Mouse (Mus musculus) heart, embryonic 14.5 days (tissue): ENCODE results near the gene Nkx6-1. TPM values are rescaled to one million over a fixed set of nuclear protein-coding genes. Genes with fewer than 3 reads are reported as not detected.

Experiments used
- ATAC-seq: fragments of 200-750 bp; cut with Nextera tagmentation; 2 replicates; pipeline ENCODE4 v1.8.0; 2017; ENCODE audit warnings: low read depth, moderate TSS enrichment; ENCODE audit not compliant: insufficient number of reproducible peaks, insufficient read depth, low FRiP score
- H3K27ac ChIP-seq, 2 experiments: fragments of 200-500 bp in 1 of 2; fragments of 300-500 bp in 1 of 2; sonication (generic) in 1 of 2; replicated peaks in 1 of 2; 2 replicates each; pipeline ENCODE4 v1.5.1; 2012 to 2014; ENCODE audit warnings: low read depth in 2 of 2, low read length in 2 of 2, control low read depth in 1 of 2, mild to moderate bottlenecking in 1 of 2, mixed read lengths in 1 of 2; ENCODE audit not compliant: control insufficient read depth in 1 of 2, insufficient read depth in 1 of 2
- H3K27me3 ChIP-seq: fragments of 300-500 bp; sonication (generic); 2 replicates; pipeline ENCODE4 v1.6.1; 2014; ENCODE audit warnings: mild to moderate bottlenecking, low read length, control low read depth; ENCODE audit not compliant: control insufficient read depth, insufficient read depth
- H3K36me3 ChIP-seq: fragments of 300-500 bp; sonication (generic); 2 replicates; pipeline ENCODE4 v1.6.1; 2014; ENCODE audit warnings: mild to moderate bottlenecking, control low read depth, low read length, mixed read lengths; ENCODE audit not compliant: control insufficient read depth, insufficient read depth
- H3K4me1 ChIP-seq, 2 experiments: fragments of 200-500 bp in 1 of 2; fragments of 300-500 bp in 1 of 2; sonication (generic) in 1 of 2; 2 replicates each; pipeline ENCODE4 v1.6.1; 2012 to 2014; ENCODE audit warnings: low read length in 2 of 2, control low read depth in 1 of 2, mixed read lengths in 1 of 2; ENCODE audit not compliant: control insufficient read depth in 2 of 2, insufficient read depth in 2 of 2
- H3K4me2 ChIP-seq: fragments of 300-500 bp; sonication (generic); 2 replicates; pipeline ENCODE4 v1.6.1; 2014; ENCODE audit warnings: mild to moderate bottlenecking, low read length
- H3K4me3 ChIP-seq, 2 experiments: fragments of 200-500 bp in 1 of 2; fragments of 300-500 bp in 1 of 2; sonication (generic) in 1 of 2; 2 replicates each; pipeline ENCODE4 v1.5.1; 2012 to 2014; ENCODE audit warnings: low read length in 2 of 2, mild to moderate bottlenecking in 2 of 2, control low read depth in 1 of 2, low read depth in 1 of 2, moderate library complexity in 1 of 2; ENCODE audit not compliant: control insufficient read depth in 1 of 2, insufficient read depth in 1 of 2
- H3K9ac ChIP-seq: fragments of 300-500 bp; sonication (generic); 2 replicates; pipeline ENCODE4 v1.6.1; 2014; ENCODE audit warnings: mild to moderate bottlenecking, low read length
- H3K9me3 ChIP-seq: fragments of 300-500 bp; sonication (generic); 2 replicates; pipeline ENCODE4 v1.6.1; 2016; ENCODE audit warnings: low read length, control low read depth; ENCODE audit not compliant: control insufficient read depth
- WGBS: fragments of 180-500 bp; shearing (Covaris S2); extraction: QIAGEN DNeasy Blood & Tissue Kit; methylation state at CpG from one replicate; pipeline ENCODE4 v1.1.7; 2014; 5-methylcytosine and 5-hydroxymethylcytosine counted together
- polyA plus RNA-seq: library from polyadenylated mRNA; unstranded; fragments of >200 nt; fragmentation: Nextera tagmentation; extraction: Ambion mirVana; gene quantifications from 2 replicates; pipeline ENCODE4 v1.2.1, GENCODE M21; 2014

Nkx6-1 gene
- polyA plus RNA-seq: 0.05 TPM in 1 of 2 replicates, not detected in the other

- Histone ChIP-seq H3K27ac (no peak within 1 kb of the TSS), H3K4me2 (peak within 1 kb of the TSS; percentile 74), H3K27me3 (peaks cover 100% of the 10 kb centered on the region), H3K9ac (no peak within 1 kb of the TSS), H3K9me3 (no peaks in the 10 kb centered on the region), H3K4me1 (peaks cover 3 to 24% of the 10 kb centered on the region in 2 experiments; a peak in 3 of 4 replicates), H3K4me3 (peak within 1 kb of the TSS; percentile 39 to 45), H3K36me3 (no peaks in the 10 kb centered on the region)
- ATAC-seq: peak; percentile 94
- 1% methylated on average over 39 of the region's 39 CpGs for WGBS
Observed at GRCm38 (mm10) chr5:101664945-101665615, at the start of gene Nkx6-1. Gene Nkx6-1 (minus strand): TSS chr5:101664996.

GRCm38 (mm10) chr5:101713064-101713613 is 48.3 kb upstream of the Nkx6-1 start:
- H3K4me2 ChIP-seq: no peak overlapping the region
- no peak overlapping the region for H3K9ac ChIP-seq
- no peak overlapping the region for H3K4me3 ChIP-seq
- H3K27me3 ChIP-seq: no peaks in the 10 kb centered on the region
- WGBS: 79% methylated on average over 6 of the region's 6 CpGs
- no peaks in the 10 kb centered on the region for H3K36me3 ChIP-seq
- no peaks in the 10 kb centered on the region for H3K9me3 ChIP-seq
- no peak for ATAC-seq
- no peaks in the 10 kb centered on the region for H3K4me1 ChIP-seq
- no peak overlapping the region for H3K27ac ChIP-seq

- no peaks in the 10 kb centered on the region for H3K4me1 ChIP-seq
- H3K4me2 ChIP-seq: peak overlapping the region; percentile 50
- WGBS: 49% methylated on average over 24 of the region's 25 CpGs
- no peaks in the 10 kb centered on the region for H3K27me3 ChIP-seq
- H3K27ac ChIP-seq: no peak overlapping the region
- no peaks in the 10 kb centered on the region for H3K36me3 ChIP-seq
- no peak for ATAC-seq
- H3K9ac ChIP-seq: 0 out of 2 replicates have a peak overlapping the region, but pooled peaks have one; percentile 38
- no peaks in the 10 kb centered on the region for H3K9me3 ChIP-seq
- H3K4me3 ChIP-seq: peak overlapping the region; percentile 26 to 29
Observed at GRCm38 (mm10) chr5:101703374-101704260, 38.8 kb upstream of the Nkx6-1 start.

GRCm38 (mm10) chr5:101702636-101703035 is 37.8 kb upstream of the Nkx6-1 start:
- no peak overlapping the region for H3K4me2 ChIP-seq
- no peak overlapping the region for H3K27ac ChIP-seq
- H3K9me3 ChIP-seq: no peaks in the 10 kb centered on the region
- 77% methylated on average over 11 of the region's 11 CpGs for WGBS
- H3K36me3 ChIP-seq: no peaks in the 10 kb centered on the region
- H3K4me1 ChIP-seq: no peaks in the 10 kb centered on the region
- H3K9ac ChIP-seq: no peak overlapping the region
- H3K27me3 ChIP-seq: no peaks in the 10 kb centered on the region
- no peak for ATAC-seq
- no peak overlapping the region for H3K4me3 ChIP-seq

GRCm38 (mm10) chr5:101700607-101701006 is 35.8 kb upstream of the Nkx6-1 start:
- Histone ChIP-seq H3K4me2 (0 out of 2 replicates have a peak overlapping the region, but pooled peaks have one; percentile 11), H3K9ac (no peak overlapping the region), H3K4me1 (no peaks in the 10 kb centered on the region), H3K36me3 (no peaks in the 10 kb centered on the region), H3K4me3 (no peak overlapping the region), H3K27me3 (no peaks in the 10 kb centered on the region), H3K27ac (no peak overlapping the region), H3K9me3 (no peaks in the 10 kb centered on the region)
- 3% methylated on average over 3 of the region's 3 CpGs for whole genome bisulfite sequencing
- ATAC-seq: no peak

GRCm38 (mm10) chr5:101688581-101688980 is 23.8 kb upstream of the Nkx6-1 start:
- Histone ChIP-seq H3K27me3 (no peaks in the 10 kb centered on the region), H3K4me1 (no peaks in the 10 kb centered on the region), H3K4me2 (peak overlapping the region; percentile 6; the same call in 1 of the 2 replicates), H3K4me3 (no peak overlapping the region), H3K36me3 (no peaks in the 10 kb centered on the region), H3K27ac (no peak overlapping the region), H3K9ac (no peak overlapping the region), H3K9me3 (no peaks in the 10 kb centered on the region)
- 14% methylated on average over 15 of the region's 15 CpGs for WGBS
- no peak for ATAC-seq

GRCm38 (mm10) chr5:101683340-101683739 is 18.5 kb upstream of the Nkx6-1 start:
- WGBS: 63% methylated on average over 5 of the region's 5 CpGs

More at GRCm38 (mm10) chr5:101683340-101683739, 18.5 kb upstream of the Nkx6-1 start:
- no peaks in the 10 kb centered on the region for H3K27me3 ChIP-seq
- no peak overlapping the region for H3K27ac ChIP-seq
- no peaks in the 10 kb centered on the region for H3K9me3 ChIP-seq
- no peak for ATAC-seq
- H3K4me1 ChIP-seq: no peaks in the 10 kb centered on the region
- no peaks in the 10 kb centered on the region for H3K36me3 ChIP-seq
- H3K9ac ChIP-seq: no peak overlapping the region
- H3K4me3 ChIP-seq: no peak overlapping the region
- no peak overlapping the region for H3K4me2 ChIP-seq
